Mouse (Mus musculus): ENCODE measurements around the gene Ift80.
"Not testable (repeated sequence)": the region's sequence is repeated elsewhere in the genome, so short reads cannot be mapped to it uniquely, and the experiment has no call there.

The Ift80 gene

DNA sequence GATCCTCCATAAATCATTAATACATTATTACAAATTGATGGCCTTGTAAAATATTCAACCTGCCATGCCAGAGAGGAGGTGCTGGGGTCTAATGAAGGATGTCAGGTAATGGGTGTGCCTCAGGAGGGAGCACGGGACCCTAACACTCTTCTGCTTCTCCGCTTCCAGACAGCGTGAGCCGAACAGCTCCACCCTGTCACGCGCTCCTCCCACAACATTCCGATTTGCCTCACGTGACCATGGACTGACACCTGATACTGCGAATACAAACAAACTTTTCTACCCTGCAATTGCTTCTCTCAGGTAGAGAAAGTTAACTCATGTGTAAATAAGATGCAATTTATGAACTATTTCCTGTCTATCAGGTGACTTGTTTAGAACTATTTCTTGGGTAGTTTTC is 75.8 kb downstream of the Ift80 start:
- no peak for DNase-seq

GRCm38 (mm10) chr3:68907509-68907908 is 96.9 kb downstream of the Ift80 start:
- DNase-seq, result no peak

- peak; percentile 31 to 42 for DNase-seq
Observed at GRCm38 (mm10) chr3:68904902-68905778, 99.2 kb downstream of the Ift80 start.

GRCm38 (mm10) chr3:68902636-68903035 is 101.7 kb downstream of the Ift80 start:
- not testable (repeated sequence) for DNase-seq

- DNase-seq, result no peak
Observed at GRCm38 (mm10) chr3:68897154-68897553, 107.2 kb downstream of the Ift80 start.

DNA sequence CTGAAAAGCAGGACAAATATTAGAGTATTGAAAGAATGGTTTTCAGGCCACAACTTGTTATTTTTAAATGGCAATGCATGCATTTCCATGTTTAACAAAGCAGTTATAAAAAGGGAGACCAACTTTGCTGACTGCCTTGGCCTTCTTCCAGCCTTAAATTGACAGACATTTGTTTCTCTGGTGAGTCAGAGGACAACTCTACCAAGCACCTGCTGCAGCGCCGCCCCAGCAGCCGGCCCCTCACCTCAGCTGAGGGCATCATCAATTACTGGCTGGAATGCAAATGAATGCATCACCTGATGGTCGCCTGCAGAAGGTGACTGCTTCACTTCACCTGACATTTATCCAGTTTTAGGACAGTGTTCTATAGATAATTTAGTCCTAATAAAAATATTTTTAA is 108.9 kb downstream of the Ift80 start:
- no peak for DNase-seq

DNA sequence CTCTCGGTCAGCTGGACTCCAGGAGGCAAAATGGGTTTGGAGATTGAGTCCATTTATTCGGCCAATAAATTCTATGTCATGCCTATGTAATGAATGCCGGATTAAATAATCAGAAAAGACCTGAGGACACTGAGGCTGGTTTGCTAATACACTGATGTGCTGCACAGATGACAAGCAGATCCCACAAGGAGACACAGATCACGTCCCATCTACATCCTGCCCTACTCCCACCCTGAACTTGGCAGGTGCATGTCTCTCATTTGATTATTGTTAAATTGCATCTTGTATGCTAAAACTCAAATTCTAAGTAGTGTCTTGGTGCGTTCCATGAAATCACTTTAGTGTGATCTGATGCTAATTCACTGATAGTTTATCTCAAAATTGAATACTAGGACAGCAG is 117.5 kb downstream of the Ift80 start:
- DNase-seq, result no peak

DNA sequence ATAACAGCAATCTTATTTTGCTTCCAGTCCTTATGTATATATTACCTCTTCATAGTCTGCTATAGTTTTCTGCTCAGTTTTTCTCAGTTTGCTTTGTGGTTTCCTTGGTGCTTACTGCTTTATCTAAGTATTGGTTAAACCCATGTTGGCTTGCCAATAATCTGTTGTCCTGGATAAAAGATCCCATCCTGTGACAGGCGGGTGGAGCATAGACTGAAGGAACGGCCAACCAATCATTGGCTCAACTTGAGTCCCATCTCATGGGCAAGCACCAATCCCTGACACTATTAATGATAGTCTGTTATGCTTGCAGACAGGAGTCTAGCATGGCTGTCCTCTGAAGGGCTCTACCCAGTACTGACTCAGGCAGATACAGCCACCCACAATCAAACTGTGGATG is 130.3 kb downstream of the Ift80 start:
- DNase-seq, result no peak

DNA sequence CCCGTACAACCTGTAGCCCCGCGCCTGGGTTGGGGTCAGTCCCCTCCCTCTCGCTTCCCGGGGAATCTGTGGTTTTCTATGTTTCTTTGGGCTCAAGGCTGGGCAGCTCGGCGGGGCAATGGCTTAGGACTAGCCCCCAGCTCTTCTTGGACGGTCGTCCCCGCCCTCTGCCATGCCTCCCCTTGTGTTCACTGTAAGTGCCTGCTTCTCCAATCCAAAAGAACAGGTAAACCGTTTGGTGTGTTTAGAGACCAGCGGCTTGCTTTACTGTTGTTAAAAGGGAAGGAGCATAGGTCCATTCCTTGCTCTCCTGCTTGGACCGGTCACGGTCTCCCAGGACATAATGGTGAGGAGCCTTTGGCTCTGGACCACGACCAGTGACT is 133.8 kb downstream of the Ift80 start:
- peak; percentile 7 to 14 for DNase-seq

- peak; percentile 39 to 53 for DNase-seq
Observed at GRCm38 (mm10) chr3:68869691-68870567, 134.4 kb downstream of the Ift80 start.

DNA sequence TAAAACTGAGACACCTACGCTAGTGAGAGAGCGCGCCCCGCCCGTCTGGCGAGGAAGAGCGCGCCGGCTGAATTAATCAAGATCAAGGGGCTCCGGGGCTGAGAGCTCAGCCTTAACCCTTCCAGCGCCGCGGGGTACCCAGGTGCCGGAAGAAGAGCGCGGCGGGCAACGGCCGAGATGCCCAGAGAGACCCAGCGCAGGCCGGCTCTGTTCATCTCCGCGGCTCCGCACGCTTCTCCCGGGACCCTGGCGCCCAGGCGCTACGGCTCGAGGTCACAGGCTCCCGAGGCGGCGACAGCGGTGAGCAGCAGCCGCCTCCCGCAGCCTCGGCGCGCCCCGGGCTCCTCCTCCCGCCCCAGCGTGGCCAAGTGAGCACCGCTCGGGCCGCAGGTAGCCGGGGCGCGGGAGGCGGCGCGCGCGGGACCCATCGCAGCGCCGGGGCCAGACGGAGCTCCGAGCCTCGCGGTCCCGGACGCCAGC is 135.1 kb downstream of the Ift80 start, which contains the start of gene 1110032F04Rik:
Gene 1110032F04Rik, plus strand, starts transcription at position 376 of the 480 bp plus-strand sequence.
- DNase-seq, result peak; percentile 31 to 51

GRCm38 (mm10) chr3:68852414-68852813 is 152.0 kb downstream of the Ift80 start:
- no peak for DNase-seq

DNA sequence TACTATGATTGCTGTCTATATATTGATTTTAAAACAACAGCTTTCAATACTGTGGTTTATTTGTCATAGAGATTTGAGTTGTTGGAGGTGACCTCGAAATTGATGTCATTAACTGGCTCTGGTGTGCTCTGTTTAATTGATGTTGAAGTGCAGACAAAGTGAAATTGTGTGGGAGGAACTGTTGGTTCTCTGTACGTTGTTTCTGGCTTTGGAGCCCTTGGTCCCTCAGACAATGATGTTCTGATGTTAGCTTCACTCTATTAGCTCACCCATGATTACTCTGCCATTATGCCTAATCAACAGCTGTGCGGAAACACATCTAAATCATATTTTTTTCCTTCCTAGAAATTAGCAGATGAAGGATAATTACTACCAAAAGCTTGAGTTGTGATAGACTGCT is 156.0 kb downstream of the Ift80 start:
- no peak for DNase-seq

DNA sequence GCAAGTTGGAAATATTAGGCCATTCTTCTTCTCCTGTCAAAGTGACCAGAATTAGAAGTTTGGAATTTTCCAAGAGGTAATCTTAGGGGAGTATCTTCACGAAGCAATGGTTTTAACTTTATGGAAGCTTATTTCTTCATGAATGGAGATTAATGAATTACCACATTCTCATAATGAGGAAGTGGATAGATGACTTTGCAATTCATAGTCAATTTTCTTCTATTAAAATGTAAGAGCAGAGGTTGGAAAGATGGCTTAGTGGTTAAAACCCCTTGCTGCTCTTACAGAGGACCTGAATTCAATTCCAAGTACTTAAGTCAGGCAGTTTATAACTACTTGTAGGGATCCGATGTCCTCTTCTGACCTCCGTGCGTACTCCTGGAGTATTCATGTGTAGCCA is 160.3 kb downstream of the Ift80 start:
- no peak for DNase-seq
